Mouse (Mus musculus) E14TG2a.4 (cell line): Measurements from ENCODE around the gene Itprip.

Source experiments
- CTCF ChIP-seq: conservative IDR thresholded peaks from 2 replicates; pipeline ENCODE4 v1.5.1; 2014; ENCODE audit warnings: low read length
- NANOG ChIP-seq: IDR thresholded peaks from 2 replicates; pipeline ENCODE4 v1.6.1; 2014; ENCODE audit warnings: borderline replicate concordance, low read length, mixed read lengths
- POU5F1 ChIP-seq: IDR thresholded peaks from 2 replicates; pipeline ENCODE4 v1.6.1; 2014; ENCODE audit warnings: low read length, borderline replicate concordance

GRCm38 (mm10) chr19:47902316-47903201 is 16.5 kb downstream of the Itprip start:
- TF ChIP-seq CTCF, result no peak
- no peak for TF ChIP-seq NANOG
- TF ChIP-seq POU5F1, result no peak
